Mouse (Mus musculus): ENCODE data around the gene Scn5a. TPM values are rescaled to one million over a fixed set of nuclear protein-coding genes. Genes with fewer than 3 reads are reported as not detected.

Scn5a gene
- total RNA-seq, 2 experiments from 2014 or later = 0.07 to 0.09 TPM

GRCm38 (mm10) chr9:119512993-119513392 lies 65.8 kb downstream of the Scn5a start:
- DNase-seq (ENCODE audit: low spot score) = no peak

DNA sequence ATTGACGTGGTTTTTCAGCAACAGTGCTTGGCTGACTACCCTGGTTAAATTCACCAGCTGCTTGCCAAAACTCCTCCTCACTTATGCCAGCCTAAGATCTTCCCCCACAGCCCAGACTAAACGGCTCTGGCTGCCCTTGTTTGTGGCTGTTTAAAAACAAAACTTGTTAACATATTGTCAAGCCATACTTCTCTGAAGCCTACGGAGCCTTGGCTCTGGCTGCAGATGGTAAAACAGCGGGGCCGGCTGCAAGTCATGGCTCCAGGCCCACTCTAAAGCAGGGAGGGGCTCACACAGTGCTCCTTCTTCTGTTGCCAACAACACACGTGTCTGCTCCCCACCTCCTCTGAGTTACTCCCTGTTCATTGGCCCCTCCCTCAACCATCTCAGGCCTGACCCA lies 67.9 kb downstream of the Scn5a start:
- no peak for DNase-seq (ENCODE audit: low spot score)

DNA sequence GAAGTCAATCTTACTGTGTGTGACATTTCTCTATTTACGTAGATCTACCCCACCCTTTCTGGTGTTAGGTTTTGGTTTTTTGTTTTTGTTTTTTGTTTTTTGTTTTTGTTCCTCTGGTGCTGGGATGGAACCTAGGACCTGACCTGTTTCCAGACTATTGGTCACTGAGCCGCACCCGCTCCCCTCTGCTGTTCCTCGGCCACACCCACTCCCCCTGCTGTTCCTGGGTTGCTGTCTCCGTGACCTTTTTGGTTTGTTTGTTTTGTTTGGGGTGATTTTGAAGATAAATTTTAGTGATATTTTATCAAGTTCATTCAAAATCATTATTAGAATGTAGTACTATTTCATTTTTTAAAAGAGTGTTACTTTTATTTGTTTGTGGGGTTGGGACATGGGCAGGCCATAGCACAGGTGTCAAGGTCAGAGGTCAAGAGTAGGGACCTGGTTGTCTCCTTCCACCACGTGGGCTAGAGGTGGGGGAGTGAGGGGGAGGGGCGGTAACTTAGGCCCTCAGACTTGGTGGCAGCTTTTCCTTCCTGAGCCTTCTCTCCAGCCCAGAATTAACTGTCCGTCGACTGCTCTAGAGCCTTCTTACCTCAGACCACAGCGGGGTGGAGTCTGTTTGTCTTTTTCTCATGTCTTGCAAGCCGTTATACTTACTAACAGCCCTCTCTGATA lies 73.7 kb downstream of the Scn5a start:
- DNase-seq (ENCODE audit: low spot score) = no peak

- DNase-seq (ENCODE audit: low spot score) = no peak
Measured at GRCm38 (mm10) chr9:119503613-119504012, 75.2 kb downstream of the Scn5a start.

- DNase-seq (ENCODE audit: low spot score) = no peak
Measured at GRCm38 (mm10) chr9:119498885-119499284, 79.9 kb downstream of the Scn5a start.

DNA sequence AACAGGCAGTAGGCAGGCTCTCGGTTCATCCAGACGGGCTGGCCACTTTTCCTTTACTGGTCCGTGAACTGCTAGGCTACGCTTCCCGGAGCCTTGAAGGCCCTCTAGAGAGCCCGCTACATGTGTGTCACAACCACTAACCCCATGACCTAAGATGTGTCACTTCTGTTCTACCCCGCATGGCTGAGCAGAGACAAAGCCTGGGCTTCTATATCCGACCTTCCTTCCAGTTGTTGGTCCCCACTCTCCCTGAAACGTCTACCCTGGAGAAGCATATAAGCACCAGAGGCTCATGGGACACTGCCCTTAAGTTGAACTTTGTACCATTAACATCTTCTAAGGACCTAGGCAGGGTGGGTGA lies 80.6 kb downstream of the Scn5a start:
- DNase-seq (ENCODE audit: low spot score) = no peak

GRCm38 (mm10) chr9:119497546-119498246 lies 81.1 kb downstream of the Scn5a start:
- DNase-seq (ENCODE audit: low spot score) = no peak

- DNase-seq (ENCODE audit: low spot score) = no peak
Measured at GRCm38 (mm10) chr9:119496960-119497359, 81.9 kb downstream of the Scn5a start.

DNA sequence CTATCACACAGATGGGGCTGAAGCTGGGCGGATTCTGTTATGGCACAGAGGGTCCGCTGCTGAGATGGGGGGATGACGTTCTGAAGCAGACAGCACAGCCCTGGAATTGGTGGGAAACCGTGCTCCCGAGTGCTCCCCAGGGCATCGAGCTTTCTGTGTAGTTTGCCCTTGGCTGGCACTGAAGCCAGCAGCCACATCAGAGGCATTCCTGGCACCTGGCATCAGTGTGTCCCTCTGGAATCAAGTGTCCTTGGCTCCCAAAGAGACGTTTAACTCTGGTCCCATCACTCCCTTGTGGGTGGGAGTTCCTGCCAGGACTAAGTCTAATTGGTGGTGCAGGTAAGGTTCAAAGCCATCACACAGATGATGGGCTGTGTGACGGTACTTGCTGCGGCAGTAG lies 82.5 kb downstream of the Scn5a start:
- DNase-seq (ENCODE audit: low spot score) = no peak

GRCm38 (mm10) chr9:119484868-119485267 lies 93.9 kb downstream of the Scn5a start:
- DNase-seq (ENCODE audit: low spot score) = no peak

GRCm38 (mm10) chr9:119484420-119484819 lies 94.4 kb downstream of the Scn5a start:
- no peak for DNase-seq (ENCODE audit: low spot score)

DNA sequence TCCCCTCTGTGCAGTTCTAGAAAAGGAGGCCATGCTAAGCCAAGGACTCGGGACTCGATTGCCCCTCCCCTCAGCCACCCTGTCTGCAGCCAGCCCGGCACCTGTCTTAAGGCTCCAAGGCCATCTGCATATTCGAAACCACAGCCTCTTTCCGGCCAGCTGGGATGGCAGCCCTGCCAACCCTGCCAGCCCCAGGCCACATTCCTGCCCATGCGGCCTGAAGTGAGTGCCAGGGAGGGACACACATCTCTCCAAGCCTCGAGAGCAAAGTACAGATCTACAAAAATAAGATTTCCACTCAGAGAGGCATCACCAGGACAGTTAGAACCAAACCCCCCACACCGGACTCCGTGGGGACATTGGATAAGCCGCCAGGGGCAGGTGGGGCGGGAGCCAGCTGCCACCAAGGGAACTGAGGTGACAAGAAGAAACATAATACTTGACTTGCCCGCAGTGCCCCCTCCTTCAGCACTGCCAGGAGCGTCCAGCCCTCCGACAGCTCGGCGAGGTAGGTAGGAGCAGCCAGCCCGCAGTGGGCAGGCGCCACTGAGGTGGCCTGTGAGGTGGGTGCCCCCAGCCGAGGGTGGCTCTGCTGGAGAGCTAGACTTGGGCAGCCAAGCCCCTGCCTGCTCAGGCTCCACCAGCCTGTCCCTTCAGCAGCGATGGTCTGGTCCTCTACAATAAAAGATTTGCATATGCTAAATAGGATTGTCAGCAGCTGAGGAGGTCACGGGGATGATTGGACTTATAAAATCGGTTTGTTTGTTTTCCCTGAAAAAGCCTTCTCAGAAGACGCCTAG lies 95.1 kb downstream of the Scn5a start:
- peak; percentile 78 for DNase-seq (ENCODE audit: low spot score)

GRCm38 (mm10) chr9:119481612-119482011 lies 97.2 kb downstream of the Scn5a start:
- DNase-seq (ENCODE audit: low spot score) = no peak

GRCm38 (mm10) chr9:119479297-119479696 lies 99.5 kb downstream of the Scn5a start:
- peak; percentile 80 for DNase-seq (ENCODE audit: low spot score)

DNA sequence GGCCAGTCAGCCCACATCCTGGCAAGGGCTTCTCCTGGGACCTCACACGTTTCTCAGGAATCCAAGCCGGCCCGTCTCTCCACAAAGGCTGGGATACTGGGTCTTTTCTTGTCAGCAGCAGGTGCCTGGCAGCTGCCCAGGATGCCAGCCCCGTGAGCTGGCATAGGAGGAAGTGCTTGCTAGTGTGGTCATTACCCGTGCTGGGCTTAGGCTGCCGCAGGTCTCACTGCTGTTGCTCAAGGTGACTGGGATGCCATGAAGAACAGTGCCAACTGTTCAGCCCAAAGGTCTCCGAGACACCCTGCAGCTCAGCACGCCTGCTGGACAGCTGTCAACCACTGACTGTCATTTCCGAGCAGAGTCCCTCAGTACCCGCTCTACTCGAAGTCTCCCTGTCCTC lies 100.5 kb downstream of the Scn5a start:
- DNase-seq (ENCODE audit: low spot score) = peak; percentile 18

GRCm38 (mm10) chr9:119477754-119478153 lies 101.1 kb downstream of the Scn5a start:
- DNase-seq (ENCODE audit: low spot score) = no peak

- no peak for DNase-seq (ENCODE audit: low spot score)
Measured at GRCm38 (mm10) chr9:119474717-119475611, 103.9 kb downstream of the Scn5a start.

DNA sequence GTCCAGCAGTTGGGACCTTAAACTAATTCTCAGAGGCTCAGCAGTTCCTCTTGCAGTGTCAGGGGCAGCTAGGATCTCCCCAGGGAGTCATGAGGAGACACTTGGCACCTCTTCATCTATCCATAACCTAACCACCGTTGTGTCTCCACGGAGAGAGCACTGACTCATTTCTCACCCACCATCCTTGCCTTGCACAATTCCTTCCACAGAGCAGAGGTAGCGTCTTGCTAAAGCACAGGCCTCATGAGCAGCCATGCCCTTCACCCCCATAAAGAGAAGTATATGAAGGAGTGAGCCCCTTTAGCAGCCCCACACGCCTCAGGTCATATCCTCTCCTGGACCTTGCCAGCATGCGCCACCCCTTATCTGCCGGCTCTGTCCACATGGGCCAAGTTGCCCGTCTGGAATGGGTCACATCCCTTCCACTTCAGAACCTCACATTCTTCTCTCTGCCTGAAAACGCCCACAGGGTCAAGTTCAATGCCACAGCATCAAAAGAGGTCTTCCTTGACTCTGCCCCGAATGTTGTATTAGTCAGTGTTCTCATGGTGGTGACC lies 105.1 kb downstream of the Scn5a start:
- no peak for DNase-seq (ENCODE audit: low spot score)

GRCm38 (mm10) chr9:119473011-119473410 lies 105.8 kb downstream of the Scn5a start:
- no peak for DNase-seq (ENCODE audit: low spot score)

DNA sequence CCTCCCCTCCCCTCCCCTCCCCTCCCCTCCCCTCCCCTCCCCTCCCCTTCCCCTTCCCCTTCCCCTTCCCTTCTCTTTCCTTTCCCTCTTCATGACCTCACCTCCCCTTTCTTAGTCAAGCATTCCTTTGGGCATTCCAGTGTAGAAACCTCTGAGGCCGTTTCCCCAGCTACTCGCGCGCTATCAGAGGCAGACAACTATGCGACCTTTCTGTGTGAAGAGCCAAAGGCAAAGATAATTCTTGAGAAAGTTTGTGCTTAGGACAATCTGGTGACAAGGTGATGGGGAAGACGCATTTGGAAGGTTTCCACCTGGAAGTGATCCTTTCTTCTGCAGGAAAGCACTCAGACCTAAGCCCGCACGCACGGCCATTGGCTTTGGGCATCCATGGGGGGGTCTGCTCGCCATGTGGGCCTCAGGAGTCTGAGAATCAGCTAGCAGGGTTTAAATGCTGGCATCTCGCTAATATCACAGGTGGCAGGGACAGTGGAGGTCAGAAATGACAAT lies 106.4 kb downstream of the Scn5a start:
- DNase-seq (ENCODE audit: low spot score) = no peak
